Mouse (Mus musculus) heart, adult 2 months (tissue): ENCODE measurements around the gene Atp1a4.

Source experiments
- CTCF ChIP-seq: fragments of 200-600 bp; IDR thresholded peaks from 2 replicates; pipeline ENCODE4 v1.8.1; 2022; ENCODE audit warnings: antibody characterized with exemption, mild to moderate bottlenecking, moderate library complexity
- EP300 ChIP-seq: fragments of 200-500 bp; IDR thresholded peaks from 2 replicates; pipeline ENCODE4 v1.6.1; 2011; ENCODE audit warnings: low read depth, low read length, control low read depth; ENCODE audit not compliant: insufficient read depth
- POLR2A ChIP-seq: fragments of 200-500 bp; IDR thresholded peaks from 2 replicates; pipeline ENCODE4 v1.6.1; 2011; ENCODE audit warnings: mild to moderate bottlenecking, low read depth, low read length, control low read depth; ENCODE audit not compliant: insufficient read depth

DNA sequence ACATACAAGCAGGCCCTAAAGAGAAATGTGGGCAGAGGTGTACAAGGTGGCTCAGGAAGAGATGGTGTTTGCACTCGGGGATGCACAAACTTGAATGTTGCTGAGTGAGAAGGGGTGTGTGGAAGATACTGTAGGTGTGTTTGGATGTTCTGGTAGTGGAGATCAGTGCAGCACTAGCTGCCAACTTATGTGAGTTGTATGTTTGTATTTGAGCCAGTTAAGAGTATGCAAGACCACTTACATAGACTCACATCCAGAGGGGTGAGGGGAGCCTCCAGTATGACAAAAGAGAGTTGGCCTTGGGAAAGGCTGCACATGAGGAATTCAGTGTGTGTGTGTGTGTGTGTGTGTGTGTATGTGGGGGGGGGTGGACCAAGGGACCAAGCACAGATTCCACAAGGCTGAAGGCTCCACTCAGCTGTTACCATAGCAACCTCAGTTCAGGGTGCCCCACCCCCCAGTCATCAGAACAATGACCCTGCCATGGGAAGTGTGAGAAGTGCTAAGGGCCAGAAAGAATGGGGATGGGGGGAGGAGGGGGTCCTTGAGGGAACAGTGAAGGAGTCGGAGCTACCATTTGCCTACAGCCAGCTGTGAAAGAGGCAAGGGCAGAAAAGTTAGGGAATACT lies 55.2 kb downstream of the Atp1a4 start:
- no peak for TF ChIP-seq CTCF
- no peak for TF ChIP-seq POLR2A
- no peak for TF ChIP-seq EP300
